Comparison of ENCODE assay signal across 23 mouse cellular contexts in the genomic region with DNA sequence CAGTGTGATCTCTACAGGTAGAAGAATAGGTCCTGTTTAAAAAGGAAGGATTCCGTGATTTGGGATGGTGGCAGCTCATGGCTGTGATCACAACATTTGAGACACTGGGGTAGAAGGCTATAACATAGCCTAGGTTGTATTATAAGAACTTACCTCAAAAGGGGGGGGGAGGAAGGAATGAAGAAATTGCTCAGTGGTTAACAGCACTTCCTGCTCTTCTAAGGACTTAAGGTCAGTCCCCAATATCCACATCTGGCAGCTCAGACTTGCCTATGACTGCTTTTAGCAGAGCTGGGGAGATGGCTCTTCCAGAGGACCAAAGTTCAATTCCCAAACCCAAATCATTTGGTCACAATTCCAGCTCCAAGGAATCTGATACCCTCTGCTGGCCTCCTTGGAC. TPM values are rescaled to one million over a fixed set of nuclear protein-coding genes. Genes with fewer than 3 reads are reported as not detected.
DNase-seq lines count a peak whose midpoint lies in the region; ATAC-seq and TF ChIP-seq lines count a peak whose summit lies in the region.
"Had no signal": no experiment of that assay in that cellular context is flagged by ENCODE, and none has a peak within 500 bp of the region (broad histone marks: within the 10 kb centered on the region; RNA-seq: fewer than 3 reads in every experiment).

No protein-coding gene starts in this region.

- no peak for TF ChIP-seq POLR2A in bone marrow, adult 2 months (IDR thresholded peaks at IDR 0.05; ENCODE audit: borderline replicate concordance, control insufficient read depth, low read depth, low read length)

- H3K4me1 ChIP-seq in bone marrow, adult 2 months (ENCODE audit: control insufficient read depth, insufficient read depth, low read length), result peaks cover 2% of the 10 kb centered on the region; the same call in 1 of the 2 replicates
- H3K4me1 ChIP-seq: embryonic facial prominence, embryonic 12.5 days had no signal

- H3K4me3 ChIP-seq in bone marrow, adult 2 months (replicated peaks; ENCODE audit: control insufficient read depth, low read depth, low read length), result no peak overlapping the region
- H3K4me3 ChIP-seq: embryonic facial prominence, embryonic 10.5 days; embryonic facial prominence, embryonic 12.5 days; forebrain, embryonic 13.5 days; forebrain, embryonic 15.5 days had no signal

- no peak for DNase-seq in kidney, postnatal 10 days
- no peak for DNase-seq in frontal cortex, adult 2 months (ENCODE audit: extremely low spot score in 1 of 2, low spot score in 1 of 2)
- no peak for DNase-seq in yolk sac, embryonic 10.5 days (ENCODE audit: low spot score)
- DNase-seq: adrenal gland, adult 8-10 months; adrenal gland, postnatal 14 days; adrenal gland, postnatal 36 days; B cell, adult 2 months; cerebellum, adult 11 months; cerebellum, adult 18-20 months; cerebellum, adult 8-10 months; cerebellum, adult 9-11 months; cerebellum, postnatal 14 days; cerebellum, postnatal 36 days; forebrain, postnatal 0 days had no signal

- no peak for TF ChIP-seq CTCF in bone marrow, adult 2 months (IDR thresholded peaks at IDR 0.05; ENCODE audit: control insufficient read depth, insufficient read depth, low read length)

- ATAC-seq in granulocyte monocyte progenitor cell, adult 5-6 weeks (replicated peaks; ENCODE audit: poor library complexity, severe bottlenecking), result peak; percentile 72
- ATAC-seq: activated CD4-positive, CD25-positive, alpha-beta regulatory T cell, adult 4 months; CD4-positive, CD25-positive, alpha-beta regulatory T cell, adult 4 months; forebrain, embryonic 13.5 days; forebrain, embryonic 15.5 days; forebrain, postnatal 0 days; Patski had no signal

- peak overlapping the region; percentile 34; the same call in 1 of the 2 replicates for H3K27ac ChIP-seq in bone marrow, adult 2 months (ENCODE audit: control insufficient read depth, insufficient read depth, low read depth, low read length, poor library complexity)
- H3K27ac ChIP-seq: embryonic facial prominence, embryonic 10.5 days; embryonic facial prominence, embryonic 12.5 days; forebrain, embryonic 13.5 days; forebrain, embryonic 15.5 days had no signal

- 63% methylated on average over 1 of the region's 1 CpGs for WGBS in bone marrow, adult 2 months

RNA-seq across cellular contexts. Expression of a gene that starts 4.4 kb away (rescaled TPM):
- 4.6 and 10.9 TPM in 2 replicates for polyA plus RNA-seq in bone marrow, adult 2 months (2011; ENCODE audit: insufficient read depth, insufficient read length, low replicate concordance, missing spikeins)
- total RNA-seq in granulocyte monocyte progenitor cell, adult 5-6 weeks (2014; fragmentation: Nextera tagmentation), result 3.9 and 4.4 TPM in 2 replicates
- total RNA-seq in granulocyte monocyte progenitor cell, adult 5-6 weeks (2017), result 1.8 and 4.0 TPM in 2 replicates
- 15.8 and 18.4 TPM in 2 replicates for polyA plus RNA-seq in frontal cortex, adult 2 months (2012; rRNA removed)

RNA-seq across cellular contexts. Expression of a gene that starts 13.0 kb away (rescaled TPM):
- polyA plus RNA-seq in bone marrow, adult 2 months (2011; ENCODE audit: insufficient read depth, insufficient read length, low replicate concordance, missing spikeins), result 16.1 and 29.4 TPM in 2 replicates
- total RNA-seq in granulocyte monocyte progenitor cell, adult 5-6 weeks (2014; fragmentation: Nextera tagmentation), result 8.3 and 9.4 TPM in 2 replicates
- 3.3 and 4.3 TPM in 2 replicates for total RNA-seq in granulocyte monocyte progenitor cell, adult 5-6 weeks (2017)
- polyA plus RNA-seq in frontal cortex, adult 2 months (2012; rRNA removed), result 48.0 and 56.7 TPM in 2 replicates
